Mouse (Mus musculus) MEL (cell line): ENCODE results near the gene Sin3b. TPM values are rescaled to one million over a fixed set of nuclear protein-coding genes. Genes with fewer than 3 reads are reported as not detected.

Source experiments
- DNase-seq: peaks from one replicate; pipeline ENCODE4 v3.0.0; 2011; ENCODE audit warnings: low read depth, low spot score
- H3K27ac ChIP-seq: 2 replicates; pipeline ENCODE4 v1.5.1; 2012; ENCODE audit warnings: low read depth, mild to moderate bottlenecking, control low read depth, low read length, moderate library complexity; ENCODE audit not compliant: control insufficient read depth
- H3K27me3 ChIP-seq, 2 experiments: fragments of 150-350 bp in 1 of 2; sonication (generic) in 1 of 2; 2 replicates each; pipeline ENCODE4 v1.6.1; 2012; ENCODE audit warnings: low read length in 2 of 2, mild to moderate bottlenecking in 2 of 2, improper control_type of control experiment in 1 of 2, moderate library complexity in 1 of 2; ENCODE audit not compliant: insufficient read depth in 2 of 2, control insufficient read depth in 1 of 2
- H3K36me3 ChIP-seq, 2 experiments: 2 replicates each; pipeline ENCODE4 v1.6.1; 2012 to 2014; ENCODE audit warnings: low read length in 2 of 2, improper control_type of control experiment in 1 of 2, inconsistent platforms in 1 of 2, mild to moderate bottlenecking in 1 of 2; ENCODE audit not compliant: insufficient read depth in 2 of 2, control insufficient read depth in 1 of 2
- H3K4me1 ChIP-seq, 2 experiments: fragments of 150-350 bp in 1 of 2; sonication (generic) in 1 of 2; 2 replicates each; pipeline ENCODE4 v1.6.1; 2012; ENCODE audit warnings: low read length in 2 of 2, improper control_type of control experiment in 1 of 2, mild to moderate bottlenecking in 1 of 2; ENCODE audit not compliant: insufficient read depth in 2 of 2, control insufficient read depth in 1 of 2
- H3K4me3 ChIP-seq, 2 experiments: fragments of 150-350 bp in 1 of 2; sonication (generic) in 1 of 2; 2 replicates each; pipeline ENCODE4 v1.5.1; 2012; ENCODE audit warnings: low read depth in 2 of 2, low read length in 2 of 2, mild to moderate bottlenecking in 2 of 2, moderate library complexity in 2 of 2, control low read depth in 1 of 2, improper control_type of control experiment in 1 of 2; ENCODE audit not compliant: control insufficient read depth in 1 of 2, insufficient read depth in 1 of 2
- H3K79me2 ChIP-seq: 2 replicates; pipeline ENCODE4 v1.6.1; 2012; ENCODE audit warnings: mild to moderate bottlenecking, low read length, moderate library complexity; ENCODE audit not compliant: control insufficient read depth, poor library complexity, insufficient read depth
- H3K9ac ChIP-seq: 2 replicates; pipeline ENCODE4 v1.6.1; 2012; ENCODE audit warnings: low read depth, mild to moderate bottlenecking, control low read depth, low read length, moderate library complexity; ENCODE audit not compliant: control insufficient read depth, poor library complexity, severe bottlenecking
- H3K9me3 ChIP-seq: fragments of 150-350 bp; sonication (generic); replicated peaks from 2 replicates; pipeline ENCODE4 v1.6.1; 2012; ENCODE audit warnings: mild to moderate bottlenecking, low read length, improper control_type of control experiment, moderate library complexity; ENCODE audit not compliant: insufficient read depth
- CHD1 ChIP-seq: IDR thresholded peaks from 2 replicates; pipeline ENCODE4 v1.6.1; 2012; ENCODE audit warnings: low read depth, mild to moderate bottlenecking, inconsistent platforms, low read length, improper control_type of control experiment
- CTCF ChIP-seq, 3 experiments: IDR thresholded peaks in 2 of 3; conservative IDR thresholded peaks in 1 of 3; 2 replicates each; pipeline ENCODE4 v1.5.1; 2011 to 2012; ENCODE audit warnings: low read length in 3 of 3, low read depth in 2 of 3, mild to moderate bottlenecking in 2 of 3, improper control_type of control experiment in 1 of 3, inconsistent platforms in 1 of 3, mixed read lengths in 1 of 3, moderate library complexity in 1 of 3; ENCODE audit not compliant: control insufficient read depth in 1 of 3, insufficient read depth in 1 of 3, poor library complexity in 1 of 3, severe bottlenecking in 1 of 3
- E2F4 ChIP-seq: IDR thresholded peaks from 2 replicates; pipeline ENCODE4 v1.6.1; 2011; ENCODE audit warnings: low read depth, low read length, improper control_type of control experiment, borderline replicate concordance
- ELF1 ChIP-seq: IDR thresholded peaks from 2 replicates; pipeline ENCODE4 v1.6.1; 2014; ENCODE audit warnings: low read depth, mild to moderate bottlenecking, inconsistent platforms, low read length, improper control_type of control experiment, moderate library complexity
- HCFC1 ChIP-seq: IDR thresholded peaks from 2 replicates; pipeline ENCODE4 v1.6.1; 2012; ENCODE audit warnings: low read depth, mild to moderate bottlenecking, inconsistent platforms, low read length, improper control_type of control experiment, moderate library complexity
- MAZ ChIP-seq: IDR thresholded peaks from 2 replicates; pipeline ENCODE4 v1.6.1; 2012; ENCODE audit warnings: low read depth, mild to moderate bottlenecking, inconsistent platforms, low read length, improper control_type of control experiment
- MEF2A ChIP-seq: IDR thresholded peaks from 2 replicates; pipeline ENCODE4 v1.6.1; 2014; ENCODE audit warnings: low read depth, mild to moderate bottlenecking, inconsistent platforms, low read length, improper control_type of control experiment; ENCODE audit not compliant: poor library complexity, insufficient replicate concordance, severe bottlenecking; ENCODE audit errors: extremely low read depth
- MXI1 ChIP-seq: IDR thresholded peaks from 2 replicates; pipeline ENCODE4 v1.6.1; 2011; ENCODE audit warnings: mild to moderate bottlenecking, low read depth, low read length, improper control_type of control experiment
- MYB ChIP-seq: IDR thresholded peaks from 2 replicates; pipeline ENCODE4 v1.6.1; 2011; ENCODE audit warnings: mild to moderate bottlenecking, low read depth, low read length, improper control_type of control experiment
- MYC ChIP-seq: IDR thresholded peaks from 2 replicates; pipeline ENCODE4 v1.6.1; 2011; ENCODE audit warnings: low read depth, mild to moderate bottlenecking, low read length, improper control_type of control experiment, moderate library complexity
- NELFE ChIP-seq: IDR thresholded peaks from 2 replicates; pipeline ENCODE4 v1.6.1; 2011; ENCODE audit warnings: low read depth, low read length, improper control_type of control experiment
- POLR2AphosphoS2 ChIP-seq: IDR thresholded peaks from 2 replicates; pipeline ENCODE4 v1.6.1; 2011; ENCODE audit warnings: low read length, improper control_type of control experiment
- POLR2AphosphoS5 ChIP-seq: IDR thresholded peaks from 2 replicates; pipeline ENCODE4 v1.6.1; 2012; ENCODE audit warnings: low read depth, borderline replicate concordance, mild to moderate bottlenecking, inconsistent platforms, low read length, moderate library complexity, mixed read lengths
- RAD21 ChIP-seq: IDR thresholded peaks from 2 replicates; pipeline ENCODE4 v1.6.1; 2011; ENCODE audit warnings: mild to moderate bottlenecking, low read depth, low read length, improper control_type of control experiment
- RCOR1 ChIP-seq: IDR thresholded peaks from 2 replicates; pipeline ENCODE4 v1.6.1; 2012; ENCODE audit warnings: low read depth, mild to moderate bottlenecking, inconsistent platforms, low read length, improper control_type of control experiment
- UBTF ChIP-seq: IDR thresholded peaks from 2 replicates; pipeline ENCODE4 v1.6.1; 2012; ENCODE audit warnings: low read depth, mild to moderate bottlenecking, inconsistent platforms, low read length, improper control_type of control experiment, moderate library complexity, borderline replicate concordance; ENCODE audit not compliant: insufficient read depth
- USF1 ChIP-seq: IDR thresholded peaks from 2 replicates; pipeline ENCODE4 v1.6.1; 2014; ENCODE audit warnings: low read depth, mild to moderate bottlenecking, inconsistent platforms, low read length, improper control_type of control experiment, moderate library complexity
- USF2 ChIP-seq, 2 experiments: IDR thresholded peaks; 2 replicates each; pipeline ENCODE4 v1.6.1; 2011 to 2012; ENCODE audit warnings: improper control_type of control experiment in 2 of 2, low read length in 2 of 2, borderline replicate concordance in 1 of 2, inconsistent platforms in 1 of 2, low read depth in 1 of 2, mild to moderate bottlenecking in 1 of 2; ENCODE audit not compliant: insufficient read depth in 1 of 2
- ZKSCAN1 ChIP-seq: IDR thresholded peaks from 2 replicates; pipeline ENCODE4 v1.6.1; 2012; ENCODE audit warnings: low read depth, mild to moderate bottlenecking, inconsistent platforms, low read length, improper control_type of control experiment, moderate library complexity
- ZMIZ1 ChIP-seq: IDR thresholded peaks from 2 replicates; pipeline ENCODE4 v1.6.1; 2012; ENCODE audit warnings: low read depth, mild to moderate bottlenecking, inconsistent platforms, low read length, improper control_type of control experiment, moderate library complexity
- ZNF384 ChIP-seq: IDR thresholded peaks from 2 replicates; pipeline ENCODE4 v1.6.1; 2012; ENCODE audit warnings: low read depth, mild to moderate bottlenecking, inconsistent platforms, low read length, improper control_type of control experiment
- polyA plus RNA-seq, 2 experiments: library from polyadenylated mRNA; stranded (reverse) in 1 of 2; unstranded in 1 of 2; fragments of >175 nt in 1 of 2; fragments of >200 nt in 1 of 2; gene quantifications; 2 replicates each; pipeline versions ENCODE4 v1.2.1 to v1.2.4; 2012; ENCODE audit warnings: low replicate concordance in 2 of 2, low read depth in 1 of 2; ENCODE audit not compliant: insufficient read length in 2 of 2, insufficient read depth in 1 of 2, missing spikeins in 1 of 2
- total RNA-seq: library from RNA; depleted of rRNA; stranded (reverse); fragments of 300-350 nt; gene quantifications from 2 replicates; pipeline ENCODE4 v1.2.3, GENCODE M21; 2012

The Sin3b gene
- total and polyA plus RNA-seq, 3 experiments = 115 to 139 TPM; not detected in 1

GRCm38 (mm10) chr8:72750266-72750665 lies 27.2 kb downstream of the Sin3b start:
- H3K27me3 ChIP-seq = no peaks in the 10 kb centered on the region
- no peaks in the 10 kb centered on the region; a peak in 1 of 4 replicates for H3K36me3 ChIP-seq
- H3K9ac ChIP-seq = no peak overlapping the region
- no peaks in the 10 kb centered on the region for H3K79me2 ChIP-seq
- DNase-seq = no peak
- TF ChIP-seq CHD1 (no peak), POLR2AphosphoS5 (no peak), MXI1 (no peak), NELFE (no peak), USF1 (no peak), CTCF (IDR thresholded peaks at IDR 0.05 in 2 of 3, conservative IDR thresholded peaks at IDR 0.05 in 1 of 3; ENCODE audit: control insufficient read depth in 1 of 3, insufficient read depth in 1 of 3, low read depth in 2 of 3, low read length in 3 of 3, poor library complexity in 1 of 3, severe bottlenecking in 1 of 3) (no peak), ZNF384 (no peak), UBTF (no peak), ZKSCAN1 (no peak), MYC (no peak), HCFC1 (no peak), ZMIZ1 (no peak), POLR2AphosphoS2 (no peak), RCOR1 (no peak), MYB (no peak), RAD21 (no peak), MEF2A (no peak), E2F4 (no peak), ELF1 (no peak), USF2 (IDR thresholded peaks at IDR 0.05; ENCODE audit: borderline replicate concordance in 1 of 2, insufficient read depth in 1 of 2, low read depth in 1 of 2, low read length in 2 of 2) (no peak)
- no peaks in the 10 kb centered on the region for H3K9me3 ChIP-seq
- no peaks in the 10 kb centered on the region for H3K4me1 ChIP-seq
- no peak overlapping the region for H3K4me3 ChIP-seq
- no peak overlapping the region for H3K27ac ChIP-seq

DNA sequence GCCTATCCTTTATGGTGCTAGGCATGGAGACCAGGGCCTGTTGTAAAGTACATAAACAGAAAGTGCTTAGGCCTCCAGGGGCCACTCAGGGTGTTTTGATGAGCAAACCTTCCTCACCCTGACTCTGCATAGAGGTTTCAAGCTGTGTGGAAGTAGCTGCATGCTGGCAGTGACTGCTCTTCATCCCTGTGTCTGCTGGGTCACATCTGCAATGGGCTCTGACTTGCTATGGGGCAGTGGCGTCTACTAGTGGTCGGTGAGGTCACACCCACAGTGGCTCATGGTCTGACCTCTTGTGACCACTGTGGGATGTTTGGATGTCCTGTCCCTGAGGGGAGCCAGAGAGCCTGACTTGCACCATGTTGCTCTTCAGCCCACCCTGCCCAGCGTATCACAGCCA lies 28.0 kb downstream of the Sin3b start:
- H3K79me2 ChIP-seq = no peaks in the 10 kb centered on the region
- no peaks in the 10 kb centered on the region for H3K9me3 ChIP-seq
- no peaks in the 10 kb centered on the region for H3K4me1 ChIP-seq
- no peak overlapping the region for H3K9ac ChIP-seq
- no peak for DNase-seq
- H3K27me3 ChIP-seq = no peaks in the 10 kb centered on the region
- TF ChIP-seq MAZ (no peak), CTCF (IDR thresholded peaks at IDR 0.05 in 2 of 3, conservative IDR thresholded peaks at IDR 0.05 in 1 of 3; ENCODE audit: control insufficient read depth in 1 of 3, insufficient read depth in 1 of 3, low read depth in 2 of 3, low read length in 3 of 3, poor library complexity in 1 of 3, severe bottlenecking in 1 of 3) (peak in 1 of 3 experiments; percentile 3; a peak in 1 of 6 replicates)
- H3K27ac ChIP-seq = no peak overlapping the region
- no peaks in the 10 kb centered on the region; a peak in 1 of 4 replicates for H3K36me3 ChIP-seq
- no peak overlapping the region for H3K4me3 ChIP-seq
